Mouse (Mus musculus) MEL (cell line): ENCODE data around the gene Gm8094.
"Not testable (repeated sequence)": the region's sequence is repeated elsewhere in the genome, so short reads cannot be mapped to it uniquely, and the experiment has no call there.

Experiments used
- CTCF ChIP-seq, 3 experiments: IDR thresholded peaks in 2 of 3; conservative IDR thresholded peaks in 1 of 3; 2 replicates each; pipeline ENCODE4 v1.5.1; 2011 to 2012; ENCODE audit warnings: low read length in 3 of 3, low read depth in 2 of 3, mild to moderate bottlenecking in 2 of 3, improper control_type of control experiment in 1 of 3, inconsistent platforms in 1 of 3, mixed read lengths in 1 of 3, moderate library complexity in 1 of 3; ENCODE audit not compliant: control insufficient read depth in 1 of 3, insufficient read depth in 1 of 3, poor library complexity in 1 of 3, severe bottlenecking in 1 of 3
- EP300 ChIP-seq, 2 experiments: IDR thresholded peaks; 2 replicates each; pipeline ENCODE4 v1.6.1; 2011; ENCODE audit warnings: improper control_type of control experiment in 2 of 2, low read length in 2 of 2, low read depth in 1 of 2, mild to moderate bottlenecking in 1 of 2
- HCFC1 ChIP-seq: IDR thresholded peaks from 2 replicates; pipeline ENCODE4 v1.6.1; 2012; ENCODE audit warnings: low read depth, mild to moderate bottlenecking, inconsistent platforms, low read length, improper control_type of control experiment, moderate library complexity
- KAT2A ChIP-seq: conservative IDR thresholded peaks from 2 replicates; pipeline ENCODE4 v1.6.1; 2012; ENCODE audit warnings: low read depth, low read length, improper control_type of control experiment, inconsistent platforms
- MAFK ChIP-seq: IDR thresholded peaks from 2 replicates; pipeline ENCODE4 v1.6.1; 2011; ENCODE audit warnings: low read depth, mild to moderate bottlenecking, low read length, improper control_type of control experiment, borderline replicate concordance
- POLR2A ChIP-seq, 2 experiments: IDR thresholded peaks; 2 replicates each; pipeline ENCODE4 v1.6.1; 2011 to 2012; ENCODE audit warnings: low read length in 2 of 2, mild to moderate bottlenecking in 2 of 2, control low read depth in 1 of 2, improper control_type of control experiment in 1 of 2, low read depth in 1 of 2, moderate library complexity in 1 of 2; ENCODE audit not compliant: control insufficient read depth in 1 of 2, insufficient read depth in 1 of 2, poor library complexity in 1 of 2
- RCOR1 ChIP-seq: IDR thresholded peaks from 2 replicates; pipeline ENCODE4 v1.6.1; 2012; ENCODE audit warnings: low read depth, mild to moderate bottlenecking, inconsistent platforms, low read length, improper control_type of control experiment
- TAL1 ChIP-seq: IDR thresholded peaks from 2 replicates; pipeline ENCODE4 v1.6.1; 2012; ENCODE audit warnings: mild to moderate bottlenecking, inconsistent platforms, low read length, moderate library complexity, mixed read lengths
- USF1 ChIP-seq: IDR thresholded peaks from 2 replicates; pipeline ENCODE4 v1.6.1; 2014; ENCODE audit warnings: low read depth, mild to moderate bottlenecking, inconsistent platforms, low read length, improper control_type of control experiment, moderate library complexity
- ZC3H11A ChIP-seq: IDR thresholded peaks from 2 replicates; pipeline ENCODE4 v1.6.1; 2012; ENCODE audit warnings: low read depth, mild to moderate bottlenecking, inconsistent platforms, low read length, improper control_type of control experiment

DNA sequence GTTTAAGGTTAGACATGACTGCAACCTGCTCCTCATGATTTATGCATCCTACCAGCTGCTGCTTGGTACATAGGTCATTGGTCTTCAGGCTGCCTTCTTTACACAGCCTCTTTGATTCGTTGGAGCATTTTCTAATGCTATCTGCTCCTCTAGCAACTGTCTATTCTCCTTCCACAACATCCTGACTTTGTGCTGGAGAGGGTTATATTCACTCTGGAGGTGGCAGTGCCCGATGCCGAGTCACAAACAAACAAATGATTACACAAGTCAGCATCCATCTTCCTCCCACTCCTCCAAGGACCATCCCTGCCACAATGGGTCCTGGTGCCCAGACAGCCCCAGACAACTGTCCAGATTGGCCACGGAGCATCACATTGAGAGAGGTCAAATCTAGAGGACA is 16.3 kb downstream of the Gm8094 start:
- not testable (repeated sequence) for TF ChIP-seq POLR2A (IDR thresholded peaks at IDR 0.05; ENCODE audit: control insufficient read depth in 1 of 2, insufficient read depth in 1 of 2, low read depth in 1 of 2, low read length in 2 of 2, poor library complexity in 1 of 2); EP300 (IDR thresholded peaks at IDR 0.05; ENCODE audit: low read depth in 1 of 2, low read length in 2 of 2); CTCF (IDR thresholded peaks at IDR 0.05 in 2 of 3, conservative IDR thresholded peaks at IDR 0.05 in 1 of 3; ENCODE audit: control insufficient read depth in 1 of 3, insufficient read depth in 1 of 3, low read depth in 2 of 3, low read length in 3 of 3, poor library complexity in 1 of 3, severe bottlenecking in 1 of 3); HCFC1; KAT2A; RCOR1; USF1; TAL1; ZC3H11A; MAFK
